Mouse (Mus musculus) liver, postnatal 0 days (tissue): ENCODE results near the gene Nagk.

ENCODE experiments used
- CTCF ChIP-seq: sonication (generic); IDR thresholded peaks from 2 replicates; pipeline ENCODE4 v1.5.1; 2016; ENCODE audit warnings: antibody characterized with exemption, low read depth
- EP300 ChIP-seq: IDR thresholded peaks from 2 replicates; pipeline ENCODE4 v1.6.1; 2016; ENCODE audit warnings: antibody characterized with exemption, low read depth, mild to moderate bottlenecking

- TF ChIP-seq CTCF, result no peak
- no peak for TF ChIP-seq EP300
These were observed 50.1 kb downstream of the Nagk start for GRCm38 (mm10) chr6:83844913-83845312.
